In genomic region chr6:94807216-94807615, GRCm38 (mm10) we compare ENCODE assay signal across 22 mouse cellular contexts.
DNase-seq lines count a peak whose midpoint lies in the region; ATAC-seq and TF ChIP-seq lines count a peak whose summit lies in the region.
"Had no signal": no experiment of that assay in that cellular context is flagged by ENCODE, and none has a peak within 500 bp of the region (broad histone marks: within the 10 kb centered on the region; RNA-seq: fewer than 3 reads in every experiment).

No protein-coding gene starts in this region.

- no peaks in the 10 kb centered on the region for H3K36me3 ChIP-seq in hindbrain, embryonic 10.5 days
- no peaks in the 10 kb centered on the region for H3K36me3 ChIP-seq in hindbrain, embryonic 14.5 days (replicated peaks; ENCODE audit: control insufficient read depth, insufficient read depth)
- no peaks in the 10 kb centered on the region for H3K36me3 ChIP-seq in embryonic facial prominence, embryonic 13.5 days
- no peaks in the 10 kb centered on the region for H3K36me3 ChIP-seq in stomach, embryonic 16.5 days (ENCODE audit: control insufficient read depth, insufficient read depth, low read length)
- H3K36me3 ChIP-seq: G1E; heart, embryonic 15.5 days; lung, embryonic 15.5 days; neural tube, embryonic 13.5 days had no signal

- no peak for DNase-seq in hindbrain, embryonic 10.5 days (ENCODE audit: low spot score)
- no peak for DNase-seq in hindbrain, embryonic 14.5 days (ENCODE audit: low spot score)
- DNase-seq in heart, postnatal 4 days: peak; percentile 20
- DNase-seq in testis, postnatal 10 days (ENCODE audit: low spot score): no peak
- no peak for DNase-seq in gastrocnemius, adult 2 months
- DNase-seq: adrenal gland, adult 2 months; cerebellum, adult 11 months; cerebellum, postnatal 25 days; gastrocnemius, postnatal 10 days; kidney, adult 9 months had no signal

- no peaks in the 10 kb centered on the region for H3K27me3 ChIP-seq in hindbrain, embryonic 10.5 days (ENCODE audit: insufficient read depth, poor library complexity, severe bottlenecking)
- H3K27me3 ChIP-seq in hindbrain, embryonic 14.5 days (ENCODE audit: control insufficient read depth, insufficient read depth, low read length): no peaks in the 10 kb centered on the region
- no peaks in the 10 kb centered on the region for H3K27me3 ChIP-seq in embryonic facial prominence, embryonic 13.5 days
- H3K27me3 ChIP-seq in stomach, embryonic 16.5 days (ENCODE audit: control insufficient read depth, insufficient read depth, low read length): no peaks in the 10 kb centered on the region
- H3K27me3 ChIP-seq: heart, embryonic 15.5 days; lung, embryonic 15.5 days; neural tube, embryonic 13.5 days had no signal

- H3K27ac ChIP-seq in hindbrain, embryonic 10.5 days: peak overlapping the region; percentile 67
- H3K27ac ChIP-seq in hindbrain, embryonic 14.5 days: no peak overlapping the region
- 0 out of 2 replicates have a peak overlapping the region, but pooled peaks have one; percentile 49 for H3K27ac ChIP-seq in embryonic facial prominence, embryonic 13.5 days
- H3K27ac ChIP-seq in stomach, embryonic 16.5 days (ENCODE audit: low read length): 0 out of 2 replicates have a peak overlapping the region, but pooled peaks have one; percentile 7
- no peak overlapping the region for H3K27ac ChIP-seq in gastrocnemius, adult 2 months
- H3K27ac ChIP-seq: heart, embryonic 15.5 days; hindbrain, postnatal 0 days; layer of hippocampus, adult 2 months; left cerebral cortex, adult 2 months; lung, embryonic 15.5 days had no signal

- H3K4me2 ChIP-seq in hindbrain, embryonic 14.5 days (replicated peaks): no peak overlapping the region
- peak overlapping the region; percentile 14 for H3K4me2 ChIP-seq in embryonic facial prominence, embryonic 13.5 days
- no peak overlapping the region for H3K4me2 ChIP-seq in stomach, embryonic 16.5 days (ENCODE audit: low read depth, low read length)
- H3K4me2 ChIP-seq: heart, embryonic 15.5 days; liver, embryonic 11.5 days; lung, embryonic 15.5 days; neural tube, embryonic 13.5 days had no signal

- no peaks in the 10 kb centered on the region for H3K9me3 ChIP-seq in hindbrain, embryonic 10.5 days
- no peaks in the 10 kb centered on the region for H3K9me3 ChIP-seq in hindbrain, embryonic 14.5 days (ENCODE audit: control insufficient read depth, low read length)
- H3K9me3 ChIP-seq in embryonic facial prominence, embryonic 13.5 days: no peaks in the 10 kb centered on the region
- H3K9me3 ChIP-seq in stomach, embryonic 16.5 days (replicated peaks; ENCODE audit: control insufficient read depth, low read length): no peaks in the 10 kb centered on the region
- H3K9me3 ChIP-seq: G1E; heart, embryonic 15.5 days; lung, embryonic 15.5 days; neural tube, embryonic 13.5 days had no signal

- no peak for TF ChIP-seq CTCF in gastrocnemius, adult 2 months (IDR thresholded peaks at IDR 0.05)

- intact Hi-C loops in gastrocnemius, adult 2 months (cut with DNase I): loop anchor here (5.0 kb wide), 1 partner anchor 100 kb away; no protein-coding TSS in a partner anchor

- WGBS in hindbrain, embryonic 10.5 days: 74% methylated on average over 6 of the region's 6 CpGs
- WGBS in hindbrain, embryonic 14.5 days: 80% methylated on average over 6 of the region's 6 CpGs
- 50% methylated on average over 6 of the region's 6 CpGs for WGBS in embryonic facial prominence, embryonic 13.5 days
- 65% methylated on average over 6 of the region's 6 CpGs for WGBS in stomach, embryonic 16.5 days

- no peak overlapping the region for H3K4me3 ChIP-seq in hindbrain, embryonic 10.5 days
- H3K4me3 ChIP-seq in hindbrain, embryonic 14.5 days (replicated peaks; ENCODE audit: low read length): no peak overlapping the region
- H3K4me3 ChIP-seq in embryonic facial prominence, embryonic 13.5 days: no peak overlapping the region
- H3K4me3 ChIP-seq in stomach, embryonic 16.5 days (replicated peaks; ENCODE audit: low read length): no peak overlapping the region
- H3K4me3 ChIP-seq in gastrocnemius, adult 2 months: no peak overlapping the region
- H3K4me3 ChIP-seq: erythroblast, embryonic 14.5 days; heart, embryonic 15.5 days; layer of hippocampus, adult 2 months; left cerebral cortex, adult 2 months; lung, embryonic 15.5 days; neural tube, embryonic 13.5 days had no signal

- H3K9ac ChIP-seq in hindbrain, embryonic 14.5 days: no peak overlapping the region
- H3K9ac ChIP-seq in embryonic facial prominence, embryonic 13.5 days: no peak overlapping the region
- H3K9ac ChIP-seq in stomach, embryonic 16.5 days (ENCODE audit: low read length): no peak overlapping the region
- H3K9ac ChIP-seq: heart, embryonic 15.5 days; lung, embryonic 15.5 days; neural tube, embryonic 13.5 days had no signal

- no peak for ATAC-seq in hindbrain, embryonic 14.5 days (ENCODE audit: low FRiP score)
- ATAC-seq in embryonic facial prominence, embryonic 13.5 days (ENCODE audit: insufficient number of reproducible peaks, insufficient read depth, low FRiP score, low TSS enrichment, low read depth): no peak
- no peak for ATAC-seq in stomach, embryonic 16.5 days (ENCODE audit: insufficient read depth, low FRiP score)
- ATAC-seq: forebrain, embryonic 16.5 days; hindbrain, postnatal 0 days had no signal

- H3K4me1 ChIP-seq in hindbrain, embryonic 10.5 days (replicated peaks): peaks cover 39% of the 10 kb centered on the region
- H3K4me1 ChIP-seq in hindbrain, embryonic 14.5 days (replicated peaks; ENCODE audit: control insufficient read depth, insufficient read depth, low read length): no peaks in the 10 kb centered on the region
- peaks cover 38% of the 10 kb centered on the region for H3K4me1 ChIP-seq in embryonic facial prominence, embryonic 13.5 days
- peaks cover 15% of the 10 kb centered on the region for H3K4me1 ChIP-seq in stomach, embryonic 16.5 days (ENCODE audit: control insufficient read depth, insufficient read depth, low read length)

Comparison
In these comparisons a context has a peak if more than half of its experiments do, and no peak if none do; other contexts are left out.
1. H3K27ac ChIP-seq: peak in hindbrain, embryonic 10.5 days (single experiment), embryonic facial prominence, embryonic 13.5 days (single experiment) and stomach, embryonic 16.5 days (single experiment); none in hindbrain, embryonic 14.5 days (single experiment) and gastrocnemius, adult 2 months (single experiment).